10 mouse cellular contexts compared by ENCODE assay signal in the genomic region with DNA sequence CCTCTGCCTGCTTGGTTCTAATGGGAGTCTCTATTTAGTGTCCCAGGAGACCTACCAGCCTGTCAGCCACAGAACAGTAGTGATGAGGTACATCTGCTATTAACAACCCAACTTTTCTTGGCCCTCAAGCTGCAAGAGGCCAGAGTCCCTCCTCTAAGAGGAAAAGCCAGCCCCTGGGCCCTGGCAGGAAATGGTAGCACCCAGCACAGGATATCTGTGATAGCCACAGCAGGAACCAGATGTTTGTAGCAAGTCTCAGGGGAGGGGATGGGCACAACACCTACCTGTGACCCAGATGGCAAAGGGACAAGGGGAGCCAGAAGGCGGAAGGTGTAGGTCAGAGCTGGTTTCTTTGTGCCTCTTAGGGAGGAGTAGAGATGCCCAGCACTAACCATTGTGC. TPM values are rescaled to one million over a fixed set of nuclear protein-coding genes. Genes with fewer than 3 reads are reported as not detected.
A peak's percentile ranks its signal among the peaks of the same experiment; 100 is the strongest.
DNase-seq lines count a peak whose midpoint lies in the region; ATAC-seq lines count a peak whose summit lies in the region.
"Had no signal": no experiment of that assay in that cellular context is flagged by ENCODE, and none has a peak within 500 bp of the region (broad histone marks: within the 10 kb centered on the region; RNA-seq: fewer than 3 reads in every experiment).

No protein-coding gene starts in this region.

- peak; percentile 79 to 85 for DNase-seq in B cell, adult 2 months
- DNase-seq in c-Kit-positive CD71-negative TER-119-negative erythroid progenitor cells, embryonic 14.5 days (ENCODE audit: low read depth): peak; percentile 30
- peak; percentile 47 for DNase-seq in lung, postnatal 36 days
- DNase-seq in right cerebral cortex, adult 18-20 months: no peak

- peaks cover 19% of the 10 kb centered on the region for H3K4me1 ChIP-seq in hindbrain, embryonic 13.5 days (replicated peaks)
- peaks cover 24% of the 10 kb centered on the region for H3K4me1 ChIP-seq in forebrain, embryonic 12.5 days

- H3K36me3 ChIP-seq in hindbrain, embryonic 13.5 days: no peaks in the 10 kb centered on the region
- H3K36me3 ChIP-seq in forebrain, embryonic 12.5 days (replicated peaks): no peaks in the 10 kb centered on the region
- H3K36me3 ChIP-seq: neural tube, embryonic 12.5 days had no signal

- H3K9ac ChIP-seq in hindbrain, embryonic 13.5 days: no peak overlapping the region
- H3K9ac ChIP-seq in forebrain, embryonic 12.5 days: no peak overlapping the region
- H3K9ac ChIP-seq: neural tube, embryonic 12.5 days had no signal

- no peaks in the 10 kb centered on the region for H3K9me3 ChIP-seq in hindbrain, embryonic 13.5 days
- no peaks in the 10 kb centered on the region for H3K9me3 ChIP-seq in forebrain, embryonic 12.5 days
- H3K9me3 ChIP-seq: neural tube, embryonic 12.5 days had no signal

- WGBS in hindbrain, embryonic 13.5 days: 100% methylated on average over 1 of the region's 1 CpGs
- 94% methylated on average over 1 of the region's 1 CpGs for WGBS in forebrain, embryonic 12.5 days

- peak; percentile 43 for ATAC-seq in inflammation-experienced regulatory T-cells, adult 6 months
- no peak for ATAC-seq in frontal cortex, adult (ENCODE audit: low TSS enrichment)
- ATAC-seq in hindbrain, embryonic 13.5 days (ENCODE audit: low FRiP score): no peak
- no peak for ATAC-seq in forebrain, embryonic 12.5 days (ENCODE audit: low FRiP score)

- no peak overlapping the region for H3K4me2 ChIP-seq in hindbrain, embryonic 13.5 days
- H3K4me2 ChIP-seq in forebrain, embryonic 12.5 days: no peak overlapping the region
- H3K4me2 ChIP-seq: neural tube, embryonic 12.5 days had no signal

- H3K27me3 ChIP-seq in hindbrain, embryonic 13.5 days: no peaks in the 10 kb centered on the region
- peaks cover 4% of the 10 kb centered on the region; the same call in 1 of the 2 replicates for H3K27me3 ChIP-seq in forebrain, embryonic 12.5 days
- H3K27me3 ChIP-seq: neural tube, embryonic 12.5 days had no signal

- no peak overlapping the region for H3K27ac ChIP-seq in hindbrain, embryonic 13.5 days
- H3K27ac ChIP-seq in forebrain, embryonic 12.5 days: no peak overlapping the region
- H3K27ac ChIP-seq: heart, adult 2 months; neural tube, embryonic 12.5 days had no signal

- H3K4me3 ChIP-seq in hindbrain, embryonic 13.5 days: no peak overlapping the region
- no peak overlapping the region for H3K4me3 ChIP-seq in forebrain, embryonic 12.5 days (replicated peaks)
- H3K4me3 ChIP-seq: heart, adult 2 months; neural tube, embryonic 12.5 days had no signal

RNA-seq across cellular contexts. Expression of a gene that starts 5.0 kb away (rescaled TPM):
- 100 to 1,000 TPM; 141 to 216 (median 148) TPM for polyA plus RNA-seq in inflammation-experienced regulatory T-cells, adult 6 months (2017; shearing (Covaris generic))
- polyA plus RNA-seq in hindbrain, embryonic 13.5 days (2015; fragmentation: Nextera tagmentation; extraction: Ambion mirVana): 0.10 and 0.16 TPM in 2 replicates
- 0.20 and 0.22 TPM in 2 replicates for polyA plus RNA-seq in forebrain, embryonic 12.5 days (2016; fragmentation: Nextera tagmentation; extraction: Ambion mirVana)
- polyA plus RNA-seq: neural tube, embryonic 12.5 days had no signal

RNA-seq across cellular contexts. Expression of a gene that starts 33.8 kb away (rescaled TPM):
- 1 to 10 TPM; 2.8 to 3.6 (median 3.5) TPM for polyA plus RNA-seq in inflammation-experienced regulatory T-cells, adult 6 months (2017; shearing (Covaris generic))
- 3.7 TPM in 2 replicates for polyA plus RNA-seq in hindbrain, embryonic 13.5 days (2015; fragmentation: Nextera tagmentation; extraction: Ambion mirVana)
- 6.3 and 6.4 TPM in 2 replicates for polyA plus RNA-seq in forebrain, embryonic 12.5 days (2016; fragmentation: Nextera tagmentation; extraction: Ambion mirVana)

RNA-seq across cellular contexts. Expression of a gene that starts 34.2 kb away (rescaled TPM):
- not detected for polyA plus RNA-seq in inflammation-experienced regulatory T-cells, adult 6 months (2017; shearing (Covaris generic))
- polyA plus RNA-seq in hindbrain, embryonic 13.5 days (2015; fragmentation: Nextera tagmentation; extraction: Ambion mirVana): not detected in 2 replicates
- polyA plus RNA-seq in forebrain, embryonic 12.5 days (2016; fragmentation: Nextera tagmentation; extraction: Ambion mirVana): not detected in 2 replicates
- polyA plus RNA-seq: neural tube, embryonic 12.5 days had no signal

Comparison
In these comparisons a context has a peak if more than half of its experiments do, and no peak if none do; other contexts are left out.
1. RNA of a gene that starts 5.0 kb away (polyA plus RNA-seq): 141 to 216 TPM in inflammation-experienced regulatory T-cells, adult 6 months; 0.20 to 0.22 TPM in forebrain, embryonic 12.5 days and 0.10 to 0.16 TPM in hindbrain, embryonic 13.5 days; every median in the first group is over 100 times any median in the second.